Mouse (Mus musculus): ENCODE data around the gene Nlrc4.

DNA sequence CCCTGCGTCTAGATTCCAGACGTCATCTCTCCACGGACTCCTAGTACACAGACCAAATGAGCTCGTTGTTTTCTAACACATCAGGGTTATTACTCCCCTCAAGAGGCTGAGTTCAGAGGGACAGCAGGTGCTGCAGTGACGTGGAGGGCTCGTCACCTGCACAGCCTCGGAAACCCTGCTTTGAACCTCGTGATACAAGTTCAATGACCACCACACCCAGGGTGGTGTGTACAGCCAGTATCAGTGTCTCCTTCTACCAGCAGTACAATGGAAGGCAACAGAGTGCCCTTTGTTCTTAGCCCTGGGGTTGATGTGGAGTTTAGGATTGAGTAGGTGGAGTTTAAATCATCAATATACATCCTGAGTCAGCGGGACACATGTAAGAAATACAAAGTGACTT, 21.2 kb downstream of the Nlrc4 start:
- TF ChIP-seq CTCF (IDR thresholded peaks at IDR 0.05; ENCODE audit: low read depth) (no peak), EP300 (IDR thresholded peaks at IDR 0.05; ENCODE audit: low read depth) (no peak)

Data from heart, postnatal 0 days (tissue).